Mouse (Mus musculus) forebrain, embryonic 10.5 days (tissue): ENCODE data around the gene Pxylp1. TPM values are rescaled to one million over a fixed set of nuclear protein-coding genes. Genes with fewer than 3 reads are reported as not detected.

Experiments used
- DNase-seq: peaks from one replicate; pipeline ENCODE4 v3.0.0-alpha.2; 2017; ENCODE audit warnings: low spot score; ENCODE audit errors: extremely low spot score
- H3K27ac ChIP-seq: fragments of 300-500 bp; sonication (generic); 2 replicates; pipeline ENCODE4 v1.5.1; 2016; ENCODE audit warnings: mild to moderate bottlenecking
- H3K27me3 ChIP-seq: fragments of 300-500 bp; sonication (generic); 2 replicates; pipeline ENCODE4 v1.6.1; 2016; ENCODE audit warnings: mild to moderate bottlenecking; ENCODE audit not compliant: poor library complexity, severe bottlenecking
- H3K36me3 ChIP-seq: fragments of 300-500 bp; sonication (generic); replicated peaks from 2 replicates; pipeline ENCODE4 v1.6.1; 2016; ENCODE audit warnings: mild to moderate bottlenecking, moderate library complexity
- H3K4me1 ChIP-seq: fragments of 300-500 bp; sonication (generic); 2 replicates; pipeline ENCODE4 v1.6.1; 2016
- H3K4me3 ChIP-seq: fragments of 300-500 bp; sonication (generic); 2 replicates; pipeline ENCODE4 v1.5.1; 2016; ENCODE audit warnings: mild to moderate bottlenecking, moderate library complexity
- H3K9me3 ChIP-seq: fragments of 300-500 bp; sonication (generic); 2 replicates; pipeline ENCODE4 v1.6.1; 2016; ENCODE audit warnings: mild to moderate bottlenecking, moderate library complexity
- WGBS: fragments of 180-500 bp; shearing (Covaris S2); methylation state at CpG from one replicate; pipeline ENCODE4 v1.1.7; 2016; 5-methylcytosine and 5-hydroxymethylcytosine counted together
- polyA plus RNA-seq: library from polyadenylated mRNA; unstranded; fragments of >200 nt; fragmentation: Nextera tagmentation; extraction: Ambion mirVana; gene quantifications from 2 replicates; pipeline ENCODE4 v1.2.1, GENCODE M21; 2016

The Pxylp1 gene
- polyA plus RNA-seq, 1 experiment from 2014 or later: 23.8 TPM

DNA sequence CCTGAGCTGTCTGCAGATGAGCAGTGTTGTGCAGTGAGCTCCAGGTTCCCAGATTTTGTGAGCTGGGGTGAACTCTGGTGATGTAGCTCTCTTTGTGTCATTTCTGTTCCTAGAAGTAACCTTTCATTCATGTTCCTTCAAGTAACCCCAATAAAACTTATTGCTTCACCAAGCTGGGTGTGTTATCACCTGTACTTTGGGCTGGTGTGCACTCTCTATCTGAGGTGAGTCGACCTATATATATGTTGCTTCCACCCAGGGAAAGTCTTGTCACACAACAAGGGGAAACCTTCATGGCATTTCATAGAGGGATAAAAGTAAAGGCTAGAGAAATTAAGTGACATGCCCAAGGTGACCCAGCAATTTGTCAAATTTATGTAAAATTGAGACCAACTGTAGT lies 17.0 kb upstream of the Pxylp1 start:
- 94% methylated on average over 1 of the region's 1 CpGs for WGBS
- Histone ChIP-seq H3K4me1 (no peaks in the 10 kb centered on the region), H3K9me3 (no peaks in the 10 kb centered on the region)

DNA sequence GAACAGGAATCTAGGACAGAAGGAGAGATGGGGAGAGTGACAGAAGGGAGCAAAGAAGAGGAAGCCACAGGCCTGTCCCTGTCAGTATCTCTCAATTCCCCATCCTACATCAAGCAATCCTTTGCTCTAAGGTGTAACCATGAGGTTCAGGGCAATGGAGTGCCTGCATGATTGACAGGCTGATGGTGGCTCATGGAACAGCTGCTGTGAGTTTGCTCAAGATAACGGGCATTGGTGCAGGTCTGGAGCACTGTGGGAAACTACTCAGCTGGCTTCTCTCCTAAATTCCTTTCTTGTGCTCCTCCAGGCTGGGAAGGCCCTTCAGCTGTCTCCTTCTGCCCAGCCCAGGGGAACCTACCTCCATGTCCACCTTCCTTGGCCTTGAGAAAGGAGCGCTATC lies 16.3 kb upstream of the Pxylp1 start:
- no peak overlapping the region for H3K4me3 ChIP-seq
- H3K27me3 ChIP-seq: no peaks in the 10 kb centered on the region
- no peaks in the 10 kb centered on the region for H3K9me3 ChIP-seq
- no peaks in the 10 kb centered on the region for H3K36me3 ChIP-seq
- no peaks in the 10 kb centered on the region for H3K4me1 ChIP-seq
- H3K27ac ChIP-seq: no peak overlapping the region
- WGBS: 79% methylated on average over 2 of the region's 2 CpGs
- DNase-seq: no peak

More for the DNA sequence above, 17.0 kb upstream of the Pxylp1 start:
- Histone ChIP-seq H3K27ac (no peak overlapping the region), H3K36me3 (no peaks in the 10 kb centered on the region), H3K4me3 (no peak overlapping the region), H3K27me3 (no peaks in the 10 kb centered on the region)
- no peak for DNase-seq

DNA sequence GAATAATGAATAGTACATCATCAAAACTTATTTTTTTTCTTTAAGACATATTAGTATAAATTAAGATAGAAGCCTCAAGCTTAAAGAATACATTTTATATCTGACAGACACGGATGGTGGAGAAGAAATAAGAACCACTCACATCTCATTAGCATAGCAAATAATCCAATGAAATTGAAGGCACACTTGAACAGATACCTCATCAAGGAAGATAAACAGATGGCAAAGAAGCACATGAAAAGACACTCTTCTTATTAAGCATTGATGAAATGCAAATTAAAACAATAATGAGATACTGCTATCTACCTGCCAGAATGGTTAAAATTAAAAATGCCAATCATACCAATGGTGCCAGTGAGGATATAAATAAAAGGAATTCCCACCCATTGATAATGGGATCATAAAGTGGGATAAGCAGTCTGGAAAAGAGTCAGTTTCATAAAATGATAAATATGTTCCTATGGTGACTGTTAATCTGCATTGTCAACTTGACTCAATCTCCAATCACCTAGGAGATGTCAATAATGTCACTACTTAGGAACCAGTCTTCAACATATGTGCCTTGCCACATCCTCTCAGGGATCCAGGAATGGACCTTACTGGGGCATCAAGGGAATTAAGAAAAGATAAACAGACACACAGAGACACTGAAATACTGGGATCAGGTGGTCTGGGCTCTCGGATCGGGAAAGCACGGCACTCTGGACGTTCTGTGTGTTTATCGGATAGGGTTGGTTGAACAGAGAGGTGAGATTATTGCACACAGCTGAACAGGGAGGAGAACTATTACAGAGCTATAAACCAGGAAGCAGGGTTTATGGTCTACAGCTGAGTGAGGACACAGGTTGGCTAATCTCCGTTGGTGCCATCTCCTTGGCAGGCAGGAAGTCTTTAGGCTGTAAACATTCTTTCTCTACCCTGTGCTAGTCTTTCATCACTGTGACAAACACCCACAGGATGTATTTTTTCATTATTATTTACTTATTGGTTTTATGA lies 12.2 kb upstream of the Pxylp1 start:
- no peak overlapping the region for H3K27ac ChIP-seq
- H3K27me3 ChIP-seq: no peaks in the 10 kb centered on the region
- no peaks in the 10 kb centered on the region for H3K9me3 ChIP-seq
- no peak for DNase-seq
- H3K4me3 ChIP-seq: no peak overlapping the region
- no peaks in the 10 kb centered on the region for H3K36me3 ChIP-seq
- H3K4me1 ChIP-seq: no peaks in the 10 kb centered on the region
- WGBS: 91% methylated on average over 7 of the region's 7 CpGs

DNA sequence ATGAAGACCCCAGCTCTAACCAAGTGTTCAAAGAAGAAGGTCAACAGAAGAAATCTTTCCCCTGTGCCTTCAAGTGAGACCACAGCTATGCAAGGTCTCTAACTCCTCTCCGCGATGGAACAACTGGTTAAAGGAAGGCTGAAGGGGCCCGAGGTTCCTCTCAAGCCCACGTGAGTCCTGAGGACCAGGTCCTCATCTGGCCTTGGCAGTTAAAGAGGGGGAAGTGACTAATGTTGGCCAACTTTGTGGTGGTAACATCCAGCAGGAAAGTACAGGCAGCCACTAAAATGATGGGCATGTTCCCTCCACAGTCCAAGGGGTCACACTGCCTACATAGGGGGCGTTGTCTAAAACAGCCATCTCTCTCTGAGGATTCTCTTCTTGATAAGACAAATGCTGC lies 7.2 kb upstream of the Pxylp1 start:
- Histone ChIP-seq H3K4me3 (no peak overlapping the region), H3K4me1 (no peaks in the 10 kb centered on the region), H3K27ac (no peak overlapping the region), H3K36me3 (no peaks in the 10 kb centered on the region), H3K27me3 (no peaks in the 10 kb centered on the region), H3K9me3 (no peaks in the 10 kb centered on the region)
- WGBS: 86% methylated on average over 5 of the region's 5 CpGs
- DNase-seq: no peak

DNA sequence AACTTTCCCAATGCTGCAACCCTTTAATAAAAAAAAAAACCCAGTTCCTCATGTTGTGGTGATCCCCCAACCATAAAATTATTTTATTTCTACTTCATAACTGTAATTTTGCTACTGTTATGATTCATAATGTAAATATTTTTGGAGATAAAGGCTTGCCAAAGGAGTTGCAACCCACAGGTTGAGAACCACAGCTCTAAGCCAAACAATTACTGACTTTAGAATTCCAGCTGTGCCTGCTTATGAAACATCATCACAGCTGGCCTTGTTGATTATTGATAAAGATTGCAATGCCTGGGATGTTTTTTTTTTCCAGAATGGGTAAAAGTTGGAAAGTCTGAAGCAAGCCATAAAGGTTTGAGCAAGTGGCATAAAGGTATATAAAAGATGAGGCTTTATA lies 6.5 kb upstream of the Pxylp1 start:
- no peaks in the 10 kb centered on the region for H3K9me3 ChIP-seq
- no peak for DNase-seq

DNA sequence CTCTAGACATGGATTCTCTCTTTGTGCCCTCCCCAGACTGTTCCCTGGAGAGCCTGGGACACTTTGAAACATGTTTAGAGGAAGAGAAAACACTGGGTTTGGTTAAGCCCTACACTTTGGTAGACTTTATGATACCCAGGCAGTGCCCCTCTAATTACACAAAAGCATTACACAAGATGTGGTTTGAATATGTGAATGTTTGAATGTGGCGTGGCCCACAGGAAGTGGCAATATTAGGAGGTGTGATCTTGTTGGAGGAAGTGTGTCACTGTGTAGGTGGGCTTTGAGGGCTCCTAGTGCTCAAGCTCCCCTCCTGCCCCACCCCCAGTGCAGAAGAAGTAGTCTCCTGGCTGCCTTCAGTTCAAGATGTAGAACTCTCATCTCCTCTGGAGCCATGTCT lies 4.2 kb upstream of the Pxylp1 start:
- 97% methylated on average over 1 of the region's 1 CpGs for WGBS
- no peaks in the 10 kb centered on the region for H3K36me3 ChIP-seq
- no peak for DNase-seq

More for the DNA sequence above, 6.5 kb upstream of the Pxylp1 start:
- H3K27ac ChIP-seq: no peak overlapping the region
- H3K4me1 ChIP-seq: no peaks in the 10 kb centered on the region
- no peak overlapping the region for H3K4me3 ChIP-seq
- H3K27me3 ChIP-seq: no peaks in the 10 kb centered on the region
- no peaks in the 10 kb centered on the region for H3K36me3 ChIP-seq

DNA sequence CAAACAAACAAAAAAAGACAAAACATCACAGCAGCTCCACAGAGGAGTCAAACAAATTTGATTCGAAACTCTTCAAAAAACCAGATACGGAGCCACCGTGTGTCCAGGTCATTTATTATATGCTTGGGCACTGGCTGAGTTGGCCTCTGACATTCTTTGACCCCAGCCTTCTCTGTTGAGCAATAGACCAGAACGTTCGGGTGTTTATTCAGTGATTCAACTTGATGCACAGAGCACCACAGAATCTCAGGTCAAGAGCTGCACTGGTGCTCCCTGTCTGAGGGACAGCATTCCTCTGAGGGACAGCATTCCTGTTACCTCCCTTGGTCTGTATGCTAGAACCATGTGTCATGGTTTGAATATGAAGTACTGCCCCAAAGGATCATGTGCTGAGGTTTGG lies 1.1 kb upstream of the Pxylp1 start:
- H3K36me3 ChIP-seq: no peaks in the 10 kb centered on the region
- 86% methylated on average over 5 of the region's 5 CpGs for WGBS
- H3K9me3 ChIP-seq: 0 out of 2 replicates have a peak, but pooled peaks cover 4% of the 10 kb centered on the region
- DNase-seq: no peak
- no peak overlapping the region for H3K4me3 ChIP-seq
- peak overlapping the region; percentile 48 for H3K27ac ChIP-seq
- H3K4me1 ChIP-seq: peaks cover 45% of the 10 kb centered on the region
- peaks cover 35% of the 10 kb centered on the region for H3K27me3 ChIP-seq

More for the DNA sequence above, 4.2 kb upstream of the Pxylp1 start:
- no peak overlapping the region for H3K4me3 ChIP-seq
- peaks cover 4% of the 10 kb centered on the region for H3K27me3 ChIP-seq
- H3K27ac ChIP-seq: no peak overlapping the region
- H3K9me3 ChIP-seq: 0 out of 2 replicates have a peak, but pooled peaks cover 4% of the 10 kb centered on the region
- peaks cover 20% of the 10 kb centered on the region for H3K4me1 ChIP-seq

DNA sequence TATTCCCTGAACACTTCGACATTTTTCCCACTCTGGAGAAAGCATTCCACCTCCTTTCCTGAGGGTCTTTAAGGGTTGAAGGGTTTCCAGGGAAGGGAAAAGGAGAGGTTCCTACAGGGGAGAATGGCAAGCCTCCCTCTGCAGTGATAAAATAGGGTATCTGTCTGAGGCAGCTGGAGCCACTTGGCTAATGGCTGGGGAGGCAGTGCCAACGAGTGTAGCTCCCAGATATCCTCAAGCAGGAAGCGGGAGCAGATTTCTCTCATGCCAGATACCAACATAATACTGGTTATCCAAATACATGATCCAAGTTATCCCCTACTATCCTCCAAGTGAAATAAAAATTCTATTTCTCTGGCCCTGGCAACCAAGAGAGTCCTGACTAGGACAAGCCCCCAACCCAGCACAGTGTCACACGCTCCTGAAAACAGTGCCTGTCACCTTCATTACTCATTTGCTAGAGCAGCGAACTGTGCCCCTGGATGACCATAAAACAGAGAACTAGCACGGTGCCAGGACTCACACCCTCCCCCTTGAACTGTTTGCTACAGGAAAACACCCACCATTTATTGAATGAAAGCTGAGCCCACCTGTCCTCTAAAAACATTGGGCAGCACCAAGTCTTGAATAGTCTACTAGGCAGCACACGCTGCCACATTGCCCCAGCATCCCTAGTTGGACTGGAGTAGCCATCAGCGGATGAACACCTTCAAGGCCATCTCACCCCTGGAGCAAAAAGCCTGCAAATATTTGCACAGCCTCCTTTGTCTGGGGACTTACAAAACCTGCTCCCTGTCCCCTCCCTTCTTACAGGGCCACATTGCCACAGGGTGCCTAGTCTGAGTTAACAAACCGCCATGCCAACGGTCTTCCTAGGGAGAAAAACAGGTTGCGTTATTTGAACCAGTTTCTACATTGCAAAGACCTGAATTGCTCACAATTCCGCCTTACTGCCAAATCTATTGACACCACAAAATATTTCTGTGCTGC lies 833 bp downstream of the Pxylp1 start:
- Histone ChIP-seq H3K36me3 (no peaks in the 10 kb centered on the region), H3K9me3 (0 out of 2 replicates have a peak, but pooled peaks cover 4% of the 10 kb centered on the region), H3K27ac (peak overlapping the region; percentile 48), H3K4me3 (no peak overlapping the region), H3K27me3 (peaks cover 55% of the 10 kb centered on the region), H3K4me1 (peaks cover 65% of the 10 kb centered on the region)
- 69% methylated on average over 12 of the region's 12 CpGs for WGBS
- no peak for DNase-seq

DNA sequence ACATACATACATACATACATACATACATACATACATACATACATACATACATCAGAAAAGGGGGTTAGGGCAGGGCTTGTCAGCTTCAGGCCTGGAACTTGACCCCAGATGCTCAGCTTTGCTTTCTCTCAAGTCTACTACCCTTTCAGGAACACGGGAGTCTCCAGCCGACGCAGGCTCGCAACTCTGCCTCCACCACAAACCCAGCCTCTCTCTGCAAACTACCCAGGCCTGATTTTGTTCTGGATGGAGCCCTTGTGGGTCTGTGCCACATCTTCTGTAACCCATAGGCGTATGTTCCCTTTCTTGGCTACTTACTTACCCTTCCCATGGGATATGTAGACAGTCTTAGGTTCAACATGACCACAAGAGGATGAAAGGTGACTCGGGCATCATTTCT lies 1.7 kb downstream of the Pxylp1 start:
- Histone ChIP-seq H3K9me3 (0 out of 2 replicates have a peak, but pooled peaks cover 4% of the 10 kb centered on the region), H3K4me1 (peaks cover 73% of the 10 kb centered on the region), H3K27ac (peak overlapping the region; percentile 93; the same call in 1 of the 2 replicates), H3K36me3 (no peaks in the 10 kb centered on the region), H3K27me3 (peaks cover 58% of the 10 kb centered on the region), H3K4me3 (no peak overlapping the region)
- WGBS: 91% methylated on average over 6 of the region's 6 CpGs
- no peak for DNase-seq

DNA sequence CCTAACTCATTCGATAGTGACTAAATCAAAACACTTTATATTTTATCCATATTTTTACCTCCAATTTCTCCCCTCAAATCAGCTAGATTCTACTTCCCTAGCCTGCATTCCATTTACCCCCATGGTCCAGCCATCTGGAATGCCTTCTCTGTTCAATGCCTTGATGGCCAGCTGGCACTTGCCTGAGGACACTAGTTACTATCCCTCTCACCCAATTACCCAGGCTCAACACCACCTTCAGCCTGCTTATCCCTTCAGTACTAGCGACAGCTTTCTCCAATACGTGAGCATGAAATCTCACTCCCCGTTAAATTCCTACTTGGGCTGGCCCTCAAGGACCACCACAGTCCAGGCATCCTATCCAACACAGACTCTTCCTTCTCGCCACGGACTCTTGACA lies 2.2 kb downstream of the Pxylp1 start:
- Histone ChIP-seq H3K36me3 (no peaks in the 10 kb centered on the region), H3K27ac (peak overlapping the region; percentile 93), H3K4me3 (no peak overlapping the region), H3K4me1 (peaks cover 75% of the 10 kb centered on the region), H3K9me3 (0 out of 2 replicates have a peak, but pooled peaks cover 4% of the 10 kb centered on the region), H3K27me3 (peaks cover 58% of the 10 kb centered on the region)
- WGBS: 78% methylated on average over 6 of the region's 6 CpGs
- no peak for DNase-seq

DNA sequence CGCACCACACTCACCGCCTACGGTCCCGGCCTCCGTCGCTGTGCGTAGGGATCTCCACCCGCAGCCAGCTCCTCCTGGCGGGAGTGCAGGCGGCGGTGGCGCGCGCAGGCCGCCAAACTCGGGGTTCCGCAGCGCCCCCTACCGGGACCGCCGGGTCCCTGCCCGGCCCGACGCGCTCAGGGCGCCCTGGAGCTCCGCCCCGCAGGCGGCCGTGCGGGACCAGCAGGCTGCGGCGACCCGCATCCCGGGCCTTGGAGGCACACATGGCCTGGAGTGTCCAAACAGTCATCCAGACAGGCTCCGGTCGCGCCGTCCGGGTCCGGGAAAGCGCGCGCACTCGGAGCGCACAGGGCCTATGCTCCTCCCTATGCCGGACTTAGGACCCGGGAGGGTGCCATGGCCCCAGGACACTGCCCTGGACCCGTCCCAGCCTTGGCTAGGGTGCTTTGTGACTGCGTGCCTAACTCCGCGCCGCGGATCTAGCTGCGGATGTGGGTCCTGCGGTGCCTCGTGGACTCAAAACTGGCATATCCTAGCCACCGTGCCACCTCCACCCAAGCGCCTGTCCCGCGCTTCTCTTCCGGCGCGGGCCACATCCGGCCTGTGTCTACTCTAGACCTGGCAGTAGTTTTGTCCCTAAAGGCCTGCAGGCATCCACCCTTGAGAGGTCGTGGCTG lies 3.0 kb downstream of the Pxylp1 start:
- H3K9me3 ChIP-seq: 0 out of 2 replicates have a peak, but pooled peaks cover 4% of the 10 kb centered on the region
- WGBS: under 1% methylated on average over 66 of the region's 66 CpGs
- peak overlapping the region; percentile 76 for H3K4me3 ChIP-seq
- peak overlapping the region; percentile 93 for H3K27ac ChIP-seq
- H3K36me3 ChIP-seq: no peaks in the 10 kb centered on the region
- DNase-seq: peak; percentile 82
- H3K4me1 ChIP-seq: peaks cover 75% of the 10 kb centered on the region
- H3K27me3 ChIP-seq: peaks cover 58% of the 10 kb centered on the region
